Comparison of ENCODE assay signal across 7 mouse cellular contexts in the genomic region with DNA sequence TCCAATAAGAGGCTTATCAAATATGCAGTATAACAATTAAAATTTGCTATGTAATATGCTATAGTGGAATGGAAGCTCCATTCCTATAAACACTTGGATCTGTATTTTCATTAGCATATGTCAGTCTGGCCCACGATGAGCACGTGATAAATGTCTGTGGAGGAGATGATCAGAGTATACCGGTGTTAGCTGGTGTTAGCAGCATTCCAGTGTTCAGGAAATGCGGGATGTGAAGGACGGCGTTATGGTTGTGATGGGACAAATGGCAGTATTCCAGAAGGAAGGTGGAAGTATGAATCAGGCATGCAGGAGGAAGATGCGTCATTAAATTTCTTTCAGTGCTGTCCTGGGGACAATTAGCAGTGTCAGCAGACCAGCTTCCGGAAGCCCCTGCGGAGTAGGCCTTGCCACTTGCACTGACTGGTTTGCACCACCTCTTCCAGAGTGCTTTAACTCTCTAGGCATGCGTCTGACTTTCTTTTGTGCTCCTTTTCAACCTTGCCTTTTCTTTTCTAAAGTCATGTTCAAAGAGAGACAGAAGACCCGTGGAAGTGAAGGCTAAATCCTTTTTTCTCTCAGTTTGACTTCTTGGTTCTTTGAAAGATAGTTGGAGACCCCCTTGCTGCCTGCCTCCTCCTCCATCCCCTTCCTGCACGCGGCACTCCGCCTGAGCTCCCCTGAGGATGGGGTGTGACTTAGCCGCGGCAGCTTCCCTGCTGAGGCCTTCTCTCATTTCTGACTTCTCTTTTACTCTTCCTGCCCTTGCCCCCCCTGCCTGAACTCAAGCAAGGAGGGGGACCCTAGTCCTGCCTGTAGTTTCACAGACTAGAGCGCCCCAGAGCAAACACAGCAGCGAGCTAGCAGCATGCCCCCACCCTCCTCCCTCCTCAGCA.
DNase-seq lines count a peak whose midpoint lies in the region; ATAC-seq and TF ChIP-seq lines count a peak whose summit lies in the region.

No protein-coding gene starts in this region.

- no peak for TF ChIP-seq EP300 in CH12.LX (IDR thresholded peaks at IDR 0.05; ENCODE audit: low read length)

- H3K36me3 ChIP-seq in CH12.LX (replicated peaks in 1 of 2; ENCODE audit: control insufficient read depth in 1 of 2, insufficient read depth in 1 of 2, low read length in 1 of 2) = no peaks in the 10 kb centered on the region
- H3K36me3 ChIP-seq in forebrain, embryonic 13.5 days (ENCODE audit: poor library complexity, severe bottlenecking) = no peaks in the 10 kb centered on the region
- no peaks in the 10 kb centered on the region for H3K36me3 ChIP-seq in limb, embryonic 10.5 days
- H3K36me3 ChIP-seq in midbrain, embryonic 16.5 days (ENCODE audit: control insufficient read depth, insufficient read depth, low read length) = no peaks in the 10 kb centered on the region

- dilution Hi-C loops in CH12.LX (cut with MboI; ENCODE audit: extremely low pct_ligation_motif_present, extremely low pct_unique_long_range_greater_than_20kb, low sequenced_read_pairs) = no loop called here

- no peaks in the 10 kb centered on the region for H3K27me3 ChIP-seq in CH12.LX (replicated peaks)
- no peaks in the 10 kb centered on the region for H3K27me3 ChIP-seq in forebrain, embryonic 13.5 days
- no peaks in the 10 kb centered on the region for H3K27me3 ChIP-seq in limb, embryonic 10.5 days (ENCODE audit: low read depth, poor library complexity, severe bottlenecking)
- H3K27me3 ChIP-seq in midbrain, embryonic 16.5 days (ENCODE audit: control insufficient read depth, insufficient read depth, low read depth, low read length) = no peaks in the 10 kb centered on the region

- no peak overlapping the region for H3K4me2 ChIP-seq in CH12.LX (ENCODE audit: insufficient read depth, low read depth, poor library complexity, severe bottlenecking)
- H3K4me2 ChIP-seq in forebrain, embryonic 13.5 days = peak overlapping the region; percentile 31
- H3K4me2 ChIP-seq in midbrain, embryonic 16.5 days (ENCODE audit: low read length) = peak overlapping the region; percentile 39

- DNase-seq in CH12.LX (ENCODE audit: extremely low read depth) (peak; percentile 27), MN1 (ENCODE audit: low spot score) (peak; percentile 71), adipocyte (ENCODE audit: low spot score) (no peak)
- DNase-seq in limb, embryonic 10.5 days (ENCODE audit: low spot score) = peak; percentile 53
- DNase-seq in urinary bladder, postnatal 25 days (ENCODE audit: low spot score) = no peak

- no peak overlapping the region for H3K27ac ChIP-seq in CH12.LX (ENCODE audit: insufficient read depth, low read depth)
- no peak overlapping the region for H3K27ac ChIP-seq in forebrain, embryonic 13.5 days
- H3K27ac ChIP-seq in limb, embryonic 10.5 days = peak overlapping the region; percentile 82
- H3K27ac ChIP-seq in midbrain, embryonic 16.5 days (ENCODE audit: low read length) = no peak overlapping the region

- H3K4me1 ChIP-seq in CH12.LX (ENCODE audit: control insufficient read depth in 1 of 2, insufficient read depth in 2 of 2) = peaks cover 0 to 22% of the 10 kb centered on the region in 2 experiments; a peak in 2 of 4 replicates
- peaks cover 9% of the 10 kb centered on the region for H3K4me1 ChIP-seq in forebrain, embryonic 13.5 days
- peaks cover 12% of the 10 kb centered on the region for H3K4me1 ChIP-seq in limb, embryonic 10.5 days
- peaks cover 10% of the 10 kb centered on the region for H3K4me1 ChIP-seq in midbrain, embryonic 16.5 days (ENCODE audit: control insufficient read depth, insufficient read depth, low read length)

- no peak for TF ChIP-seq RAD21 in CH12.LX (IDR thresholded peaks at IDR 0.05; ENCODE audit: low read depth, low read length)

- no peak for TF ChIP-seq POLR2A in CH12.LX (IDR thresholded peaks at IDR 0.05; ENCODE audit: low read depth, low read length)

- ATAC-seq in forebrain, embryonic 13.5 days = peak; percentile 88
- ATAC-seq in midbrain, embryonic 16.5 days = peak; percentile 87

- H3K4me3 ChIP-seq in CH12.LX (replicated peaks in 1 of 3; ENCODE audit: low read depth in 2 of 3, low read length in 2 of 3, poor library complexity in 1 of 3) = no peak overlapping the region
- no peak overlapping the region for H3K4me3 ChIP-seq in forebrain, embryonic 13.5 days
- peak overlapping the region; percentile 32 for H3K4me3 ChIP-seq in limb, embryonic 10.5 days
- H3K4me3 ChIP-seq in midbrain, embryonic 16.5 days (ENCODE audit: low read depth, low read length) = no peak overlapping the region

- WGBS in forebrain, embryonic 13.5 days = 20% methylated on average over 18 of the region's 18 CpGs
- 22% methylated on average over 18 of the region's 18 CpGs for WGBS in limb, embryonic 10.5 days
- 14% methylated on average over 18 of the region's 18 CpGs for WGBS in midbrain, embryonic 16.5 days

- no peak for TF ChIP-seq CTCF in CH12.LX (conservative IDR thresholded peaks at IDR 0.05 in 1 of 2, IDR thresholded peaks at IDR 0.05 in 1 of 2; ENCODE audit: low read depth in 2 of 2, low read length in 2 of 2)

- H3K79me2 ChIP-seq in CH12.LX (replicated peaks; ENCODE audit: control insufficient read depth, extremely low read depth, insufficient read depth, poor library complexity, severe bottlenecking) = no peaks in the 10 kb centered on the region

- in situ Hi-C loops in CH12.LX (cut with MboI; ENCODE audit: low pct_ligation_motif_present, low pct_unique_long_range_greater_than_20kb, low sequenced_read_pairs) = no loop called here

- no peaks in the 10 kb centered on the region for H3K9me3 ChIP-seq in CH12.LX (replicated peaks; ENCODE audit: low read length)
- no peaks in the 10 kb centered on the region for H3K9me3 ChIP-seq in forebrain, embryonic 13.5 days (replicated peaks)
- no peaks in the 10 kb centered on the region for H3K9me3 ChIP-seq in limb, embryonic 10.5 days (replicated peaks)
- no peaks in the 10 kb centered on the region for H3K9me3 ChIP-seq in midbrain, embryonic 16.5 days (replicated peaks; ENCODE audit: control insufficient read depth, low read length, poor library complexity, severe bottlenecking)

- no peak overlapping the region for H3K9ac ChIP-seq in CH12.LX (ENCODE audit: insufficient read depth, low read depth)
- no peak overlapping the region; the same call in 1 of the 2 replicates for H3K9ac ChIP-seq in forebrain, embryonic 13.5 days
- peak overlapping the region; percentile 8; the same call in 1 of the 2 replicates for H3K9ac ChIP-seq in midbrain, embryonic 16.5 days (ENCODE audit: low read depth, low read length)

TF ChIP-seq in CH12.LX, 34 proteins besides CTCF, POLR2A, EP300 and RAD21:
- TF ChIP-seq JUND (conservative IDR thresholded peaks at IDR 0.05; ENCODE audit: low read depth, low read length) (no peak), USF1 (IDR thresholded peaks at IDR 0.05; ENCODE audit: low read depth, low read length) (no peak), CHD1 (IDR thresholded peaks at IDR 0.05; ENCODE audit: low read depth, low read length) (no peak), NRF1 (IDR thresholded peaks at IDR 0.05; ENCODE audit: low read depth, low read length) (no peak), POLR2AphosphoS2 (IDR thresholded peaks at IDR 0.05; ENCODE audit: low read depth, low read length) (no peak), BHLHE40 (IDR thresholded peaks at IDR 0.05; ENCODE audit: low read depth, low read length) (no peak), UBTF (IDR thresholded peaks at IDR 0.05; ENCODE audit: low read depth, low read length) (no peak), JUN (IDR thresholded peaks at IDR 0.05; ENCODE audit: insufficient read depth, low read depth, low read length) (no peak), ZNF384 (IDR thresholded peaks at IDR 0.05; ENCODE audit: low read depth, low read length) (no peak), MEF2A (IDR thresholded peaks at IDR 0.05; ENCODE audit: borderline replicate concordance, low read depth, low read length) (no peak)

Comparison
In these comparisons a context has a peak if more than half of its experiments do, and no peak if none do; other contexts are left out.
1. DNase-seq: peak in CH12.LX (single experiment), MN1 (single experiment) and limb, embryonic 10.5 days (single experiment); none in adipocyte (single experiment) and urinary bladder, postnatal 25 days (single experiment).